In the genomic region with DNA sequence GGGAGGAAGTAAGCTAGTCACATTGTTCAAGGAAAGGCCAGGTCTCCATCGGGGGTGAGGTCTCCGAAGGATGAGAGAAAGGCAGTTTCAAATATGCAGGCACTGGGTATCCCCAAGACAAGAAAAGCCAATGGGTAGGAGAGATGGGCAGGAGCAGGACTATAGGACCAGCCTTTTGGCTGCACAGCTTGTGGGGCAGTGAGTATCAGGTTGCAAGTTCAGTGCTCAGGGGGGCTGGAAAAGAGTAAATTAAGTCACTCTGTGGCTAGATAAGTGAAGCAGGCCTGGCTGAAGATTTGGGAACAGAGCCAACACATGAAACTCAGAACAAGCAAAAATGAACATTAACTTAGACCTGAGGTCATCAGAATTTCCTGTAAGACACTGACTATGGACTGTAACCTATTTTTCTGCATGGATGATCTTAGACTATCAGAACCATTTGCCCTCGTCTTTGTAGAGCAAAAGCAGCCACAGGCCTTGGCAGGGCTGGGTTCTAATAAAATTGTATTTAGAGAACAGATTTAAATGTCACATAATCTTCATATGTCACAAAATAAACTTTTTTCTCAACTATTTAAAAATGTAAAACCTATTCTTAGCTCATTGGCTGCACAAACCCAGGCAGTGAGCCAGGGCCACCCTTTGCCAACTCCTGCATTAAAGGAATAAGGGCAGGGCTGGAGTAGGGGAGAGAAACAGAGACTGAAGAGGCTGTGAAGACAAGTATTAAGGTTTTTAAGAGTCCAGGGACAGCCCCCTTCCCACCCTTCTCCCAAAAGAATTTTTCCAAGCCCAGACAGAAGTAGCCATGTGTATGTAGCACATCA, we compare ENCODE assay signal across 9 mouse cellular contexts.
DNase-seq lines count a peak whose midpoint lies in the region; ATAC-seq and TF ChIP-seq lines count a peak whose summit lies in the region.
"Had no signal": no experiment of that assay in that cellular context is flagged by ENCODE, and none has a peak within 500 bp of the region (broad histone marks: within the 10 kb centered on the region; RNA-seq: fewer than 3 reads in every experiment).

No protein-coding gene starts in this region.

- no peaks in the 10 kb centered on the region for H3K4me1 ChIP-seq in hindbrain, embryonic 16.5 days (ENCODE audit: control insufficient read depth, insufficient read depth, low read depth, low read length)

- peak overlapping the region; percentile 32; the same call in 1 of the 2 replicates for H3K27ac ChIP-seq in left cerebral cortex, adult 2 months
- no peak overlapping the region for H3K27ac ChIP-seq in hindbrain, embryonic 16.5 days (ENCODE audit: low read depth, low read length)
- H3K27ac ChIP-seq: macrophage had no signal

- intact Hi-C loops in left cerebral cortex, adult 2 months (cut with DNase I): no loop called here

- H3K9ac ChIP-seq in hindbrain, embryonic 16.5 days (ENCODE audit: low read depth, low read length): no peak overlapping the region

- no peak for TF ChIP-seq POLR2A in brain, embryonic 14.5 days (IDR thresholded peaks at IDR 0.05; ENCODE audit: borderline replicate concordance, extremely low read depth, insufficient read depth, insufficient read length, poor library complexity, severe bottlenecking)

- 74% methylated on average over 3 of the region's 3 CpGs for WGBS in hindbrain, embryonic 16.5 days

- H3K36me3 ChIP-seq in hindbrain, embryonic 16.5 days (ENCODE audit: control insufficient read depth, insufficient read depth, low read length): no peaks in the 10 kb centered on the region

- no peak overlapping the region for H3K4me3 ChIP-seq in left cerebral cortex, adult 2 months
- no peak overlapping the region for H3K4me3 ChIP-seq in hindbrain, embryonic 16.5 days (ENCODE audit: low read length)

- no peaks in the 10 kb centered on the region for H3K27me3 ChIP-seq in hindbrain, embryonic 16.5 days (replicated peaks; ENCODE audit: control insufficient read depth, insufficient read depth, low read length)

- DNase-seq in frontal cortex, postnatal 10 days (ENCODE audit: low spot score in 2 of 2): peak; percentile 12 to 15
- peak; percentile 65 for DNase-seq in brain, embryonic 14.5 days (ENCODE audit: low read depth)
- peak; percentile 43 for DNase-seq in kidney, adult 18-20 months
- DNase-seq in left cerebral cortex, adult 2 months (ENCODE audit: extremely low spot score in 1 of 2, low spot score in 2 of 2): peak in 1 of 2 experiments; percentile 15
- DNase-seq in embryo, embryonic 9.5 days (ENCODE audit: extremely low spot score): no peak
- no peak for DNase-seq in embryo, embryonic 10.5 days (ENCODE audit: low spot score)

- no peak for TF ChIP-seq CTCF in brain, embryonic 14.5 days (IDR thresholded peaks at IDR 0.05; ENCODE audit: borderline replicate concordance, extremely low read depth, insufficient read depth, insufficient read length)
- no peak for TF ChIP-seq CTCF in left cerebral cortex, adult 2 months (IDR thresholded peaks at IDR 0.05)

- no peak overlapping the region for H3K4me2 ChIP-seq in hindbrain, embryonic 16.5 days (ENCODE audit: low read length)

- no peak for ATAC-seq in frontal cortex, adult (ENCODE audit: low TSS enrichment)
- no peak for ATAC-seq in hindbrain, embryonic 16.5 days

- no peaks in the 10 kb centered on the region for H3K9me3 ChIP-seq in hindbrain, embryonic 16.5 days (ENCODE audit: control insufficient read depth, low read length)

Comparison
In these comparisons a context has a peak if more than half of its experiments do, and no peak if none do; other contexts are left out.
1. DNase-seq: peak in frontal cortex, postnatal 10 days (2 of 2), brain, embryonic 14.5 days (single experiment) and kidney, adult 18-20 months (single experiment); none in embryo, embryonic 9.5 days (single experiment) and embryo, embryonic 10.5 days (single experiment).